Mouse (Mus musculus): ENCODE measurements around the gene Erc2.

DNA sequence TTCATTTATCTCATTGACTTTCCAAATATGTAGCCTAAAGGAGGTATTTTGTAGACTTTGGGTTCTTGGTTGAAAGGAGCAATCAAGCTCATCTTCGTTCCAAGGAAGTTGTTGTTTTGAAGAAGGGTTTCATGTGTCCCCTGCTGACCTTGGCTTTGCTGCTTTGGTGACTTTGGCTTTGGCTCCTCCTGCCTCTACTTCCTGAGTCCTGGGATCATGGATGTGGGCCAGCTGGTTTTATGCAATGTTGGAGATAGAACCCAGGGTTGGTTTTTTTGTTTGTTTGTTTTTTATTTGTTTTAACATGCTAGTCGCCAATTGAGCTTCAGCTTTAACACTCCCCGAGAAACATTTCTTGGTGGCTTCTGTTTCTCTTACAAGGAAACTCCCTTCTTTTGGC lies 4.9 kb upstream of the Erc2 start:
- TF ChIP-seq CTCF (conservative IDR thresholded peaks at IDR 0.05 in 1 of 2, IDR thresholded peaks at IDR 0.05 in 1 of 2; ENCODE audit: low read depth in 2 of 2, low read length in 2 of 2), result no peak
- TF ChIP-seq POLR2A (IDR thresholded peaks at IDR 0.05; ENCODE audit: low read depth, low read length), result no peak
- TF ChIP-seq ZNF384 (IDR thresholded peaks at IDR 0.05; ENCODE audit: low read depth, low read length), result no peak
- TF ChIP-seq MEF2A (IDR thresholded peaks at IDR 0.05; ENCODE audit: borderline replicate concordance, low read depth, low read length), result no peak
- no peak for TF ChIP-seq IRF4 (IDR thresholded peaks at IDR 0.05; ENCODE audit: low read depth, low read length)
- no peak for TF ChIP-seq MAX (IDR thresholded peaks at IDR 0.05; ENCODE audit: low read length)
- no peak for TF ChIP-seq NRF1 (IDR thresholded peaks at IDR 0.05; ENCODE audit: low read depth, low read length)
- TF ChIP-seq ETS1 (conservative IDR thresholded peaks at IDR 0.05; ENCODE audit: low read depth, low read length), result no peak
- no peak for TF ChIP-seq ZC3H11A (IDR thresholded peaks at IDR 0.05; ENCODE audit: low read depth, low read length)

Data from CH12.LX (cell line).